Mouse (Mus musculus): ENCODE measurements around the gene Clp1. TPM values are rescaled to one million over a fixed set of nuclear protein-coding genes. Genes with fewer than 3 reads are reported as not detected.
"Not testable (repeated sequence)": the region's sequence is repeated elsewhere in the genome, so short reads cannot be mapped to it uniquely, and the experiment has no call there.

The Clp1 gene
- polyA plus RNA-seq, 1 experiment from 2014 or later, result 28.1 TPM

GRCm38 (mm10) chr2:84737451-84737925 lies 10.3 kb upstream of the Clp1 start:
- no peaks in the 10 kb centered on the region for H3K9me3 ChIP-seq
- peaks cover 93% of the 10 kb centered on the region for H3K4me1 ChIP-seq (replicated peaks)
- no peak; the same call in 1 of the 2 replicates for ATAC-seq (ENCODE audit: low read depth)
- H3K36me3 ChIP-seq, result peaks cover 9% of the 10 kb centered on the region; the same call in 1 of the 2 replicates
- no peaks in the 10 kb centered on the region for H3K27me3 ChIP-seq
- whole genome bisulfite sequencing, result 6% methylated on average over 8 of the region's 8 CpGs
- peak overlapping the region; percentile 64 for H3K4me3 ChIP-seq
- H3K4me2 ChIP-seq, result peak overlapping the region; percentile 78
- peak overlapping the region; percentile 55; the same call in 1 of the 2 replicates for H3K9ac ChIP-seq
- H3K27ac ChIP-seq (replicated peaks), result 0 out of 2 replicates have a peak overlapping the region, but pooled peaks have one; percentile 35

GRCm38 (mm10) chr2:84736312-84737161 lies 9.4 kb upstream of the Clp1 start:
- ATAC-seq (ENCODE audit: low read depth), result no peak
- H3K4me3 ChIP-seq, result peak overlapping the region; percentile 64
- no peaks in the 10 kb centered on the region for H3K9me3 ChIP-seq
- peak overlapping the region; percentile 89 for H3K9ac ChIP-seq
- H3K36me3 ChIP-seq, result peaks cover 9% of the 10 kb centered on the region; the same call in 1 of the 2 replicates
- H3K27ac ChIP-seq (replicated peaks), result peak overlapping the region; percentile 92; the same call in 1 of the 2 replicates
- 8% methylated on average over 27 of the region's 27 CpGs for WGBS
- H3K27me3 ChIP-seq, result no peaks in the 10 kb centered on the region
- H3K4me1 ChIP-seq (replicated peaks), result peaks cover 83% of the 10 kb centered on the region
- H3K4me2 ChIP-seq, result peak overlapping the region; percentile 78

GRCm38 (mm10) chr2:84735346-84735920 lies 8.3 kb upstream of the Clp1 start:
- H3K27ac ChIP-seq (replicated peaks), result peak overlapping the region; percentile 92

GRCm38 (mm10) chr2:84734919-84735318 lies 7.8 kb upstream of the Clp1 start:
- Histone ChIP-seq H3K36me3 (0 out of 2 replicates have a peak, but pooled peaks cover 2% of the 10 kb centered on the region), H3K27ac (replicated peaks) (peak overlapping the region; percentile 92), H3K4me2 (peak overlapping the region; percentile 78), H3K9me3 (no peaks in the 10 kb centered on the region), H3K4me1 (replicated peaks) (peaks cover 67% of the 10 kb centered on the region), H3K27me3 (no peaks in the 10 kb centered on the region), H3K9ac (peak overlapping the region; percentile 89), H3K4me3 (peak overlapping the region; percentile 64)
- ATAC-seq (ENCODE audit: low read depth), result no peak
- WGBS, result 4% methylated on average over 2 of the region's 2 CpGs

More at GRCm38 (mm10) chr2:84735346-84735920, 8.3 kb upstream of the Clp1 start:
- whole genome bisulfite sequencing, result 26% methylated on average over 7 of the region's 7 CpGs
- Histone ChIP-seq H3K4me1 (replicated peaks) (peaks cover 72% of the 10 kb centered on the region), H3K36me3 (peaks cover 7% of the 10 kb centered on the region; the same call in 1 of the 2 replicates), H3K9ac (peak overlapping the region; percentile 89), H3K4me3 (peak overlapping the region; percentile 64), H3K27me3 (no peaks in the 10 kb centered on the region), H3K9me3 (no peaks in the 10 kb centered on the region), H3K4me2 (peak overlapping the region; percentile 78)
- no peak for ATAC-seq (ENCODE audit: low read depth)

GRCm38 (mm10) chr2:84734351-84734864 lies 7.3 kb upstream of the Clp1 start:
- no peaks in the 10 kb centered on the region for H3K36me3 ChIP-seq
- peak; percentile 74 for ATAC-seq (ENCODE audit: low read depth)
- no peaks in the 10 kb centered on the region for H3K9me3 ChIP-seq
- peak overlapping the region; percentile 89 for H3K9ac ChIP-seq
- H3K27ac ChIP-seq (replicated peaks), result peak overlapping the region; percentile 92
- peak overlapping the region; percentile 78 for H3K4me2 ChIP-seq
- peak overlapping the region; percentile 64 for H3K4me3 ChIP-seq
- 0% methylated on average over 11 of the region's 11 CpGs for WGBS
- H3K27me3 ChIP-seq, result no peaks in the 10 kb centered on the region
- H3K4me1 ChIP-seq (replicated peaks), result peaks cover 62% of the 10 kb centered on the region

- Histone ChIP-seq H3K4me1 (replicated peaks) (peaks cover 55% of the 10 kb centered on the region), H3K27ac (replicated peaks) (peak within 1 kb of the TSS; percentile 92), H3K9me3 (no peaks in the 10 kb centered on the region), H3K36me3 (no peaks in the 10 kb centered on the region), H3K27me3 (no peaks in the 10 kb centered on the region), H3K4me2 (peak within 1 kb of the TSS; percentile 78), H3K9ac (peak within 1 kb of the TSS; percentile 89), H3K4me3 (peak within 1 kb of the TSS; percentile 64)
- 4% methylated on average over 8 of the region's 8 CpGs for WGBS
- ATAC-seq (ENCODE audit: low read depth), result peak; percentile 83
Observed at GRCm38 (mm10) chr2:84733579-84734300, 6.6 kb upstream of the Clp1 start, which contains the start of gene Ypel4. Gene Ypel4, plus strand, starts transcription at chr2:84734058.

GRCm38 (mm10) chr2:84732394-84732793 lies 5.2 kb upstream of the Clp1 start:
- Histone ChIP-seq H3K9me3 (no peaks in the 10 kb centered on the region), H3K4me2 (no peak overlapping the region), H3K27me3 (no peaks in the 10 kb centered on the region), H3K4me3 (no peak overlapping the region), H3K9ac (no peak overlapping the region), H3K4me1 (replicated peaks) (peaks cover 46% of the 10 kb centered on the region), H3K36me3 (no peaks in the 10 kb centered on the region), H3K27ac (replicated peaks) (no peak overlapping the region)
- WGBS, result 74% methylated on average over 1 of the region's 1 CpGs
- no peak for ATAC-seq (ENCODE audit: low read depth)

- Histone ChIP-seq H3K4me1 (replicated peaks) (peaks cover 39% of the 10 kb centered on the region), H3K9ac (no peak overlapping the region), H3K4me2 (no peak overlapping the region), H3K4me3 (no peak overlapping the region), H3K36me3 (no peaks in the 10 kb centered on the region), H3K27me3 (no peaks in the 10 kb centered on the region), H3K27ac (replicated peaks) (no peak overlapping the region), H3K9me3 (no peaks in the 10 kb centered on the region)
- no peak for ATAC-seq (ENCODE audit: low read depth)
- WGBS, result 87% methylated on average over 3 of the region's 3 CpGs
Observed at GRCm38 (mm10) chr2:84731206-84731605, 4.1 kb upstream of the Clp1 start.

- not testable (repeated sequence) for H3K9me3 ChIP-seq; H3K4me2 ChIP-seq; ATAC-seq (ENCODE audit: low read depth); H3K27ac ChIP-seq (replicated peaks); H3K4me3 ChIP-seq; H3K9ac ChIP-seq; H3K27me3 ChIP-seq
- WGBS, result 84% methylated on average over 5 of the region's 5 CpGs
- Histone ChIP-seq H3K4me1 (replicated peaks) (peaks cover 32% of the 10 kb centered on the region), H3K36me3 (peaks cover 16% of the 10 kb centered on the region)
Observed at GRCm38 (mm10) chr2:84728191-84728590, 1.0 kb upstream of the Clp1 start.

GRCm38 (mm10) chr2:84726716-84727115 lies 434 bp downstream of the Clp1 start:
- 5% methylated on average over 9 of the region's 9 CpGs for whole genome bisulfite sequencing
- Histone ChIP-seq H3K36me3 (peaks cover 21% of the 10 kb centered on the region), H3K27ac (replicated peaks) (0 out of 2 replicates have a peak overlapping the region, but pooled peaks have one; percentile 88), H3K27me3 (no peaks in the 10 kb centered on the region), H3K4me3 (peak overlapping the region; percentile 62), H3K9ac (peak overlapping the region; percentile 76), H3K9me3 (no peaks in the 10 kb centered on the region), H3K4me1 (replicated peaks) (peaks cover 29% of the 10 kb centered on the region), H3K4me2 (peak overlapping the region; percentile 95)
- peak; percentile 25 for ATAC-seq (ENCODE audit: low read depth)

- Histone ChIP-seq H3K4me2 (peak overlapping the region; percentile 95), H3K27ac (replicated peaks) (no peak overlapping the region), H3K4me1 (replicated peaks) (peaks cover 29% of the 10 kb centered on the region), H3K9ac (no peak overlapping the region), H3K36me3 (peaks cover 29% of the 10 kb centered on the region), H3K4me3 (peak overlapping the region; percentile 62), H3K9me3 (no peaks in the 10 kb centered on the region), H3K27me3 (no peaks in the 10 kb centered on the region)
- 97% methylated on average over 10 of the region's 10 CpGs for WGBS
- ATAC-seq (ENCODE audit: low read depth), result no peak
Observed at GRCm38 (mm10) chr2:84725770-84726169, 1.4 kb downstream of the Clp1 start.

All from neural tube, embryonic 13.5 days (tissue).